Mouse (Mus musculus): ENCODE measurements around the gene Ppib. TPM values are rescaled to one million over a fixed set of nuclear protein-coding genes. Genes with fewer than 3 reads are reported as not detected.
A peak's percentile ranks its signal among the peaks of the same experiment; 100 is the strongest.

Ppib gene
- polyA plus RNA-seq, 1 experiment: 338 TPM

DNA sequence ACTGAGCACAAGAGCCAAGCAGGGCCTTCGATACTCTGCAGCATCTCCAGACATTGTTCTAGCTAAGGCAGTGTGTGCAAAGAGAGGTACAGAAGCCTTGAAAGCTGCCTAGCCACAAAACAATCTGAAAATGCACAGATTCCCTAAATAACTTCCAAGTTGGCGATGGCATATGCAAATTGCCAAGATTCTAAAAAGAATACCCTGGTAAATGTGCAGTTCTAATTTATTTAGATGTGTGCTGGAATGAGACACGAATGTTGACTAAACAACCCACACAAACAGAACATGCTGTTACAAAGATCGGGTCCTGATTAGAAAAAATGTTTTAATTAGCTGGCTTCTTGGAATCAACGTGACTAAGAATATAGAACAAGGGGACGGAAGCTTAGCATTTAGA is 42.6 kb downstream of the Ppib start:
- H3K36me3 ChIP-seq (ENCODE audit: control insufficient read depth, insufficient read depth, low read length): peaks cover 8% of the 10 kb centered on the region
- H3K27me3 ChIP-seq (replicated peaks; ENCODE audit: control insufficient read depth, insufficient read depth, low read length): no peaks in the 10 kb centered on the region
- no peak overlapping the region for H3K4me3 ChIP-seq (ENCODE audit: insufficient read depth, low read depth, low read length)
- TF ChIP-seq CTCF (conservative IDR thresholded peaks at IDR 0.05; ENCODE audit: insufficient read depth, insufficient read length, low read depth, low read length): no peak
- no peak for DNase-seq
- no peak overlapping the region for H3K27ac ChIP-seq (ENCODE audit: insufficient read depth, low read depth, low read length)
- H3K4me1 ChIP-seq (ENCODE audit: control insufficient read depth, insufficient read depth, low read length): peaks cover 8% of the 10 kb centered on the region; the same call in 1 of the 2 replicates
- 82% methylated on average over 6 of the region's 6 CpGs for WGBS

DNA sequence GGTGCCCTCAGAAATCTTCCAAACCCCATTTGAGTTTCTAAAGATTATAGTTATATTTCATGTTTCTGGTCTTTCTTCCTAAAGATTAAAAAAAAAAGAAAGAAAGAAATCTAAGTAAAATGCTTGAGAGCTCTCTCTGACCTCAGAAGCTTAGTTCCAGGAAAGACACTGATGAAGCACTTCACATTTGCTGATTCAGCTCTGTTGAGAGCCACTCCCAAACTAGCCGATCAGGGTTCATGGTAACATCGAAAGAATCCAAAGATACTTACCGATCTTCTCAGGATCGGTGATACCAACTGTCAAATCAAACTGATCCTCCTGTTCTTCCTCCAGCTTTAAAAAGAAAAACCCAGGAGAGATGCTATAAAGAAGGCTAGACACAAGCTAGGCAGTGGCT is 44.6 kb downstream of the Ppib start:
- Histone ChIP-seq H3K4me3 (ENCODE audit: insufficient read depth, low read depth, low read length) (no peak overlapping the region), H3K36me3 (ENCODE audit: control insufficient read depth, insufficient read depth, low read length) (peaks cover 4% of the 10 kb centered on the region), H3K27me3 (replicated peaks; ENCODE audit: control insufficient read depth, insufficient read depth, low read length) (no peaks in the 10 kb centered on the region), H3K27ac (ENCODE audit: insufficient read depth, low read depth, low read length) (0 out of 2 replicates have a peak overlapping the region, but pooled peaks have one; percentile 36), H3K4me1 (ENCODE audit: control insufficient read depth, insufficient read depth, low read length) (peaks cover 8% of the 10 kb centered on the region; the same call in 1 of the 2 replicates)
- 60% methylated on average over 4 of the region's 4 CpGs for WGBS
- DNase-seq: peak; percentile 74
- TF ChIP-seq POLR2A (IDR thresholded peaks at IDR 0.05; ENCODE audit: low read depth, low read length): no peak
- TF ChIP-seq CTCF (conservative IDR thresholded peaks at IDR 0.05; ENCODE audit: insufficient read depth, insufficient read length, low read depth, low read length): no peak

DNA sequence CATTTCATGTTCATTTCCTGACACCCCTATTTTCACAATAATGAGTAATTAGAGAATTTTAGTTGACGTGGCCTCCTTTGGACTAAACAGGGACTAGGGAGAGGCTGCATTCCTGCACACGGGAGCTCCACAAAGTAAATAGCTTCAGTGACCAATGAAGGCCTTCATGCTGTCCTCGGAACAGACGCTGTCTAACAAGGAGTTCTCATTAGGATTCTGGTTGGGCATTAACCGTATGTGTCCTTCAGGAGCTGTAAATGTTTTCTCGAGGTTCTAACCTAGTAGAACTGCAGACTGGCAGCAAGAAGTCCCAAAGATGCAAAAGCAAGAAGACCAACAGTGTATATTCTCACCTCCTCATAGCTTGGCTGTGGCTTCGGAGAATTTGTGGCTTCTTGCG is 45.1 kb downstream of the Ppib start:
- H3K27ac ChIP-seq (ENCODE audit: insufficient read depth, low read depth, low read length): peak overlapping the region; percentile 43
- 56% methylated on average over 8 of the region's 8 CpGs for WGBS
- peaks cover 4% of the 10 kb centered on the region for H3K36me3 ChIP-seq (ENCODE audit: control insufficient read depth, insufficient read depth, low read length)
- TF ChIP-seq CTCF (conservative IDR thresholded peaks at IDR 0.05; ENCODE audit: insufficient read depth, insufficient read length, low read depth, low read length) (no peak), POLR2A (IDR thresholded peaks at IDR 0.05; ENCODE audit: low read depth, low read length) (no peak)
- H3K27me3 ChIP-seq (replicated peaks; ENCODE audit: control insufficient read depth, insufficient read depth, low read length): no peaks in the 10 kb centered on the region
- no peak overlapping the region for H3K4me3 ChIP-seq (ENCODE audit: insufficient read depth, low read depth, low read length)
- peak; percentile 79 for DNase-seq
- peaks cover 8% of the 10 kb centered on the region; the same call in 1 of the 2 replicates for H3K4me1 ChIP-seq (ENCODE audit: control insufficient read depth, insufficient read depth, low read length)

DNA sequence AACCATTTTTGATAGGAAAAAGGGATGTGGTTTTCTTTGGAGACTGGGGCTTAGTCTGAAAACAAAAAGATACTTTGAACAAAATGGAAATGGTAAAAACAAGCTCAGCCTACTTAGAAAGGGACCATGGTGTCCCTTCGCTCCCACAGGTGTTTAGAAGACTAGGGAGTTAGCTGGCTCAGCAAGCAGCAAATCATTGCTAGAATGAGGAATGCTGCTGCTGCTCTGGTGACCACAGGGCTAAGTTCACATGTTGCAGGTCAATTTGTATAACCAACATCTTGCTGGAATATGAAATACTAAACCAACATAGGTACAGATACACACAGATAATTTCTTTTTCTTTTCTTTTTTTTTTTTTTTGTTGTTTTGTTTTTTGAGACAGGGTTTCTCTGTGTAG is 49.6 kb downstream of the Ppib start:
- TF ChIP-seq POLR2A (IDR thresholded peaks at IDR 0.05; ENCODE audit: low read depth, low read length): no peak
- peak; percentile 82 for DNase-seq
- Histone ChIP-seq H3K27me3 (replicated peaks; ENCODE audit: control insufficient read depth, insufficient read depth, low read length) (no peaks in the 10 kb centered on the region), H3K4me3 (ENCODE audit: insufficient read depth, low read depth, low read length) (no peak overlapping the region), H3K27ac (ENCODE audit: insufficient read depth, low read depth, low read length) (peak overlapping the region; percentile 90), H3K4me1 (ENCODE audit: control insufficient read depth, insufficient read depth, low read length) (peaks cover 11% of the 10 kb centered on the region), H3K36me3 (ENCODE audit: control insufficient read depth, insufficient read depth, low read length) (peaks cover 3% of the 10 kb centered on the region)
- 68% methylated on average over 1 of the region's 1 CpGs for WGBS

DNA sequence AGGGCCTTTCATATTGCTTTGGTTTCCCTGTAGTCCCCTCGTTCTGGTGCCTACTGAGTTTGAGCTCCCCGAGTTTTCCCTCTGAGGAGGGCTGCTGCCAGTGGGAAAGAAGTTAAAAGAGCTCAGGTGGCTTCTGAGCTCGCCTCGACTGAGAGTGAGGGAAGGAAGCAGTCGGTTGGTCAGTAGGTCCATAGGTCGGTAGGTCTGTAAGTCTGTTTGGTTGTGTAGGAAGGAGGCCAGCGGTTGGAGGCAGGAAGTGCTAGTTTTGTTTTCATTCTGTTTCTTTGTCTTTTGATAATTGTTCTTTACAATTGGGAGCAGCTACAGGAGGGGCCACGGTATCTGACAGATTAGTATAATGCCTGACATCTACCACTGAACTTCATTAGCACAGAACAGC is 50.1 kb downstream of the Ppib start:
- peak; percentile 44 for DNase-seq
- TF ChIP-seq POLR2A (IDR thresholded peaks at IDR 0.05; ENCODE audit: low read depth, low read length) (no peak), CTCF (conservative IDR thresholded peaks at IDR 0.05; ENCODE audit: insufficient read depth, insufficient read length, low read depth, low read length) (no peak)
- Histone ChIP-seq H3K27ac (ENCODE audit: insufficient read depth, low read depth, low read length) (peak overlapping the region; percentile 86), H3K4me1 (ENCODE audit: control insufficient read depth, insufficient read depth, low read length) (peaks cover 11% of the 10 kb centered on the region), H3K36me3 (ENCODE audit: control insufficient read depth, insufficient read depth, low read length) (no peaks in the 10 kb centered on the region; the same call in none of the 2 replicates), H3K27me3 (replicated peaks; ENCODE audit: control insufficient read depth, insufficient read depth, low read length) (no peaks in the 10 kb centered on the region), H3K4me3 (ENCODE audit: insufficient read depth, low read depth, low read length) (no peak overlapping the region)
- 37% methylated on average over 8 of the region's 8 CpGs for WGBS

DNA sequence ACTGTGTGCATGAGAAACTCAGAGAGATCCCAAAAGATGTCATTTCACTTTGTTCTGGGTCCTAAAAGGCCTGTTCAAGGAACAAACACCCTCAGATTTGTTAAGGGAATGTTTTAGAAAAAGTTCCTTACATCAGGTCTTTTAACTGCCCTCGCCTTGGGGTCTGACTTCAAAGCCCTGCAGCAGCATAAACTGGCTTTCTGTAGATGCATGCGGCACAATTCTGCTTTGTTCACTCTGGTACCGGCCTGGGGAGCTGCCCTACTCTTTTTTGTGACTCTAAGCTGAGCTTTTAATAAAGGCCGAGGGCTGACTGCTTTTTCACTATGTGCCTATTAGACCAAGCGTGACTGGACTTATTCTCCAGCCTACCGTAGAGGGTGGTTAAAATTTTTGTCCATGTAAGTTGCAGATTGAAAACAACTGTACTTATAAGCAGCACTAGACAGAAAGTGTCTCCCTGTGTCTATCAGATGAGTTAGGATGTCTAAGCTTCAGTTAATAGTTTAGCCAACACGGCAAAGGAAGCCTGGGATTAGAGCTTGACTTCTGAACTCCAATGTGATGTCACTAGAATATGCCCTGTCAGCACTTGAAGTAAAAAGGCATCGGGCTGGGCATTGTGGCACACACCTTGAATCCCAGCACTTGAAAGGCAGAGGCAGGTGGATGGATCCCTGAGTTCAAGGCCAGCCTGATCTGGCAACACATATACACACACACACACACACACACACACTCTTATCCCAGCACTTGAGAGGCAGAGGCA is 50.8 kb downstream of the Ppib start:
- peak; percentile 87 for DNase-seq
- Histone ChIP-seq H3K27me3 (replicated peaks; ENCODE audit: control insufficient read depth, insufficient read depth, low read length) (no peaks in the 10 kb centered on the region), H3K4me1 (ENCODE audit: control insufficient read depth, insufficient read depth, low read length) (peaks cover 11% of the 10 kb centered on the region), H3K36me3 (ENCODE audit: control insufficient read depth, insufficient read depth, low read length) (no peaks in the 10 kb centered on the region; the same call in none of the 2 replicates), H3K4me3 (ENCODE audit: insufficient read depth, low read depth, low read length) (no peak overlapping the region), H3K27ac (ENCODE audit: insufficient read depth, low read depth, low read length) (peak overlapping the region; percentile 86)
- TF ChIP-seq CTCF (conservative IDR thresholded peaks at IDR 0.05; ENCODE audit: insufficient read depth, insufficient read length, low read depth, low read length) (no peak), POLR2A (IDR thresholded peaks at IDR 0.05; ENCODE audit: low read depth, low read length) (no peak)
- WGBS: 47% methylated on average over 8 of the region's 8 CpGs

DNA sequence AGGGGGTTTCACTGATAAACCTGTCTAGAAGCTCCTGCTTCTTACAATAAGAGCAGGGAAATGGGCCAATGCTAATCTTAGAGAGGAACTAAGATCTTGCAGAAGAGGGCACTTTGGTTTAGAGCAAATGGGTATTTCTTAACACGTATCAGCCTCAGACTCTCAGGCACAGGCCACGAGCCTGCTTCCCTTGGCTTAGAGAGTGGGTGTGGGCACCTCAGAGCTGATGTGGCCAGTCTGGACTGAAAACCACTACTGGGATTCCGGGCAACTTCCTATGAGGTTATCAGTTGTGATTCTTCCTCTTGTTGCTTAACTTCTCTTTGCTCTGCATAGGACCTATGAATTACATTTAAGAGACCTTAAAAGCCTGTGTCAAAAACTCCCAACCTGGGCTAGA is 54.3 kb downstream of the Ppib start:
- 89% methylated on average over 3 of the region's 3 CpGs for WGBS
- peaks cover 7% of the 10 kb centered on the region for H3K4me1 ChIP-seq (ENCODE audit: control insufficient read depth, insufficient read depth, low read length)
- no peak overlapping the region for H3K27ac ChIP-seq (ENCODE audit: insufficient read depth, low read depth, low read length)
- no peak overlapping the region for H3K4me3 ChIP-seq (ENCODE audit: insufficient read depth, low read depth, low read length)
- no peaks in the 10 kb centered on the region for H3K27me3 ChIP-seq (replicated peaks; ENCODE audit: control insufficient read depth, insufficient read depth, low read length)
- TF ChIP-seq CTCF (conservative IDR thresholded peaks at IDR 0.05; ENCODE audit: insufficient read depth, insufficient read length, low read depth, low read length): no peak
- no peak for TF ChIP-seq POLR2A (IDR thresholded peaks at IDR 0.05; ENCODE audit: low read depth, low read length)
- no peak for DNase-seq
- H3K36me3 ChIP-seq (ENCODE audit: control insufficient read depth, insufficient read depth, low read length): no peaks in the 10 kb centered on the region; the same call in 1 of the 2 replicates

Other genes starting within 250 kb of the Ppib start
- gene Zfp609, start 232.7 kb upstream of the Ppib start, polyA plus RNA-seq (2012; rRNA removed): 8.3 and 9.4 TPM in 2 replicates
- 0.42 and 0.47 TPM in 2 replicates for gene Pclaf, start 170.0 kb upstream of the Ppib start, polyA plus RNA-seq (2012; rRNA removed)
- 11.9 and 13.2 TPM in 2 replicates for gene Trip4, start 151.4 kb upstream of the Ppib start, polyA plus RNA-seq (2012; rRNA removed)
- 4.0 and 4.3 TPM in 2 replicates for gene Csnk1g1, start 151.3 kb upstream of the Ppib start, polyA plus RNA-seq (2012; rRNA removed)
- gene Snx22, start 9.5 kb downstream of the Ppib start, polyA plus RNA-seq (2012; rRNA removed): 1.1 and 1.6 TPM in 2 replicates
- 74.3 and 76.7 TPM in 2 replicates for gene Snx1, start 66.4 kb downstream of the Ppib start, polyA plus RNA-seq (2012; rRNA removed)
- gene Ciao2a, start 66.4 kb downstream of the Ppib start, polyA plus RNA-seq (2012; rRNA removed): 23.3 and 39.9 TPM in 2 replicates
- 10.8 and 11.8 TPM in 2 replicates for gene Dapk2, start 98.0 kb downstream of the Ppib start, polyA plus RNA-seq (2012; rRNA removed)